Mouse (Mus musculus): ENCODE data around the gene Slc25a17. TPM values are rescaled to one million over a fixed set of nuclear protein-coding genes. Genes with fewer than 3 reads are reported as not detected.

Gene Slc25a17
- polyA plus RNA-seq (2012; rRNA removed) (94.6 and 97.3 TPM in 2 replicates), polyA plus RNA-seq (2014; fragmentation: Nextera tagmentation; extraction: Ambion mirVana) (124 and 126 TPM in 2 replicates)

DNA sequence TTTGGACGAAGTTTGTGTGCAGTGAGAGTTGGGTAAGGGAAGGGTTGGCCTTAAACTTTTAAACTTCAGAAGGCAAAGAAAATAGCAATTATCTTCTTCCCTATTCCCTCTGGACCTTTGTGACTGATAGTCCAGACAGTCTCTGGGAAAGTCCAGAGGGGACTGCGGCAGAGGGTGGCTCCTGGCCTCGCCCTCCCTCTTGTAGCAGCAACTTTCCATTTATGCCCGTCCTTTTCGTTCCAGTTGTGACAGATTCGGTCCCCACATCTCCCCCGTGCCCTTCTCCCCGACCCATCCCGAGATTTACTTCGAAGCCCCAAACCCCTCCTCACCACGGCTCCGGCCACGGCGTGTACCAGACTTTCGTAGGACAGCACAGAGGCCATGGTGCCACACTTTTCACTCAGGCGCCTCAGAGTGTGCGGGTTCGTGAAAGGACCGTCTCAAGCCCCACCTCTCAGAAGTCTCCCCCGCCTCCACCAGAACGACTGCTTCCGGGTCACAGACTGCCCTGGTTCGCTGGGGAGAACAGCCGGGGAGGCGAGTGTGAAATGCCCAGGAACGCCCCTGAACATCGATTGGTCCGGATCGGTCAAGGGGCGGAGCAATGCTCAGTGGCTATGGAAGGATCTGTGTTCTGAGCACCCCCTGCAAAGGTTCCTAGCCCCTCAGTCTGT lies at the start of gene Slc25a17:
Gene Slc25a17, minus strand, starts transcription at position 468 of the 677 bp plus-strand sequence.
- WGBS: 3% methylated on average over 30 of the region's 30 CpGs
- Histone ChIP-seq H3K27ac (replicated peaks; ENCODE audit: low read depth, low read length) (peak within 1 kb of the TSS; percentile 78), H3K4me1 (ENCODE audit: control insufficient read depth, insufficient read depth, low read length) (peaks cover 6% of the 10 kb centered on the region), H3K9me3 (ENCODE audit: control insufficient read depth, low read length) (no peaks in the 10 kb centered on the region), H3K4me2 (replicated peaks; ENCODE audit: low read depth, low read length, severe bottlenecking) (peak within 1 kb of the TSS; percentile 67), H3K9ac (ENCODE audit: low read depth, low read length, severe bottlenecking) (peak within 1 kb of the TSS; percentile 83), H3K36me3 (ENCODE audit: control insufficient read depth, insufficient read depth, low read length) (peaks cover 28% of the 10 kb centered on the region), H3K27me3 (ENCODE audit: control insufficient read depth, insufficient read depth, low read length) (no peaks in the 10 kb centered on the region), H3K4me3 (replicated peaks; ENCODE audit: low read length) (peak within 1 kb of the TSS; percentile 77)
- peak; percentile 57; the same call in 1 of the 2 replicates for TF ChIP-seq POLR2A (IDR thresholded peaks at IDR 0.05; ENCODE audit: borderline replicate concordance, extremely low read depth, insufficient read depth, insufficient read length)
- peak; percentile 98 for DNase-seq (ENCODE audit: low spot score)
- peak; percentile 99 for ATAC-seq (ENCODE audit: low FRiP score, low read depth)

DNA sequence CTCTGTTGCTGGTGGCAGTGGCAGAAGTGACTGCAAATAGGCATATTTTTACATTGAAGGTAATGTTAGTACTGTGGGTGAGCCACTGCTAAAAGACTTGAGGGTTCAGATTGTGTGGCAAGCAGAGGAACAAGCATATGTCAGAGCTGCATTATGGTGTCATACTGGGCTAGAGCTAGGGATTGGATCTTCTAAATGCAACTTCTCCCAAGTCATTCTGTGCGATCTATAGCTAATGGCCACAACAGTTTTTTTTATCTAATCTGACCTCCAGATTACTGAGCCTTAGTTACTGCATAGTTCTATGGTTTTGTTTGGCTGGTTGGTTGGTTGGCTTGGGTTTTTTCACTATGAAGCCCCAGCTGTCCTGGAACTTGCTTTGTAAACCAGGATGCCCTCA lies 47.6 kb upstream of the Slc25a17 start, which contains the start of gene Dnajb7:
Gene Dnajb7, minus strand, starts transcription at position 101 of the 400 bp plus-strand sequence.
- DNase-seq (ENCODE audit: low spot score): no peak
- TF ChIP-seq POLR2A (IDR thresholded peaks at IDR 0.05; ENCODE audit: borderline replicate concordance, extremely low read depth, insufficient read depth, insufficient read length): no peak
- H3K9ac ChIP-seq (ENCODE audit: low read depth, low read length, severe bottlenecking): no peak within 1 kb of the TSS
- no peak for ATAC-seq (ENCODE audit: low FRiP score, low read depth)
- H3K27ac ChIP-seq (replicated peaks; ENCODE audit: low read depth, low read length): no peak within 1 kb of the TSS
- H3K36me3 ChIP-seq (ENCODE audit: control insufficient read depth, insufficient read depth, low read length): no peaks in the 10 kb centered on the region
- no peaks in the 10 kb centered on the region for H3K4me1 ChIP-seq (ENCODE audit: control insufficient read depth, insufficient read depth, low read length)
- H3K4me2 ChIP-seq (replicated peaks; ENCODE audit: low read depth, low read length, severe bottlenecking): no peak within 1 kb of the TSS
- 100% methylated on average over 1 of the region's 1 CpGs for WGBS
- no peaks in the 10 kb centered on the region for H3K9me3 ChIP-seq (ENCODE audit: control insufficient read depth, low read length)
- no peaks in the 10 kb centered on the region for H3K27me3 ChIP-seq (ENCODE audit: control insufficient read depth, insufficient read depth, low read length)
- no peak within 1 kb of the TSS for H3K4me3 ChIP-seq (replicated peaks; ENCODE audit: low read length)

DNA sequence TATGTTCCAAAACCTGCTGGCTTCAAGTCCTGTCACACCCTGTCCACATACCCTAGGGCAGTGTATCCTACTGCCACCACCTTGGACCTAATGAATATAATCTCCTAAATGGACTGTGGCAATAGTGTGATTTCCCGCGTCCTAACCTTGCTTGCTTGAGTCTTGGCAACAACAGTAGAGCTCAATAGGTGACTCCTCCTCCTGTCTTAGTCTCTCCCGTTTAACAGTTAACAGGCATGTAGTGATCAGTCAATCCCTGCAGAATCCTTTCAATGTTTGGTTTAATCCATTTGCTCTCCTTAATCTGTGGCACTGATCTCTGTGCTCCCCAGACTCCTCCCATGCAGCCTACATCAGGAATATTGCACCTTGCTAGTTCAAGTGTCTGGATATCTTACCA lies 44.4 kb upstream of the Slc25a17 start:
- 0 out of 2 replicates have a peak, but pooled peaks cover 4% of the 10 kb centered on the region for H3K36me3 ChIP-seq (ENCODE audit: control insufficient read depth, insufficient read depth, low read length)
- H3K9me3 ChIP-seq (ENCODE audit: control insufficient read depth, low read length): no peaks in the 10 kb centered on the region
- H3K27ac ChIP-seq (replicated peaks; ENCODE audit: low read depth, low read length): no peak overlapping the region
- H3K4me1 ChIP-seq (ENCODE audit: control insufficient read depth, insufficient read depth, low read length): peaks cover 9% of the 10 kb centered on the region; the same call in 1 of the 2 replicates
- H3K9ac ChIP-seq (ENCODE audit: low read depth, low read length, severe bottlenecking): no peak overlapping the region
- DNase-seq (ENCODE audit: low spot score): no peak
- no peak for TF ChIP-seq POLR2A (IDR thresholded peaks at IDR 0.05; ENCODE audit: borderline replicate concordance, extremely low read depth, insufficient read depth, insufficient read length)
- WGBS: 85% methylated on average over 3 of the region's 3 CpGs
- H3K4me3 ChIP-seq (replicated peaks; ENCODE audit: low read length): no peak overlapping the region
- no peak overlapping the region for H3K4me2 ChIP-seq (replicated peaks; ENCODE audit: low read depth, low read length, severe bottlenecking)
- H3K27me3 ChIP-seq (ENCODE audit: control insufficient read depth, insufficient read depth, low read length): no peaks in the 10 kb centered on the region
- ATAC-seq (ENCODE audit: low FRiP score, low read depth): no peak

DNA sequence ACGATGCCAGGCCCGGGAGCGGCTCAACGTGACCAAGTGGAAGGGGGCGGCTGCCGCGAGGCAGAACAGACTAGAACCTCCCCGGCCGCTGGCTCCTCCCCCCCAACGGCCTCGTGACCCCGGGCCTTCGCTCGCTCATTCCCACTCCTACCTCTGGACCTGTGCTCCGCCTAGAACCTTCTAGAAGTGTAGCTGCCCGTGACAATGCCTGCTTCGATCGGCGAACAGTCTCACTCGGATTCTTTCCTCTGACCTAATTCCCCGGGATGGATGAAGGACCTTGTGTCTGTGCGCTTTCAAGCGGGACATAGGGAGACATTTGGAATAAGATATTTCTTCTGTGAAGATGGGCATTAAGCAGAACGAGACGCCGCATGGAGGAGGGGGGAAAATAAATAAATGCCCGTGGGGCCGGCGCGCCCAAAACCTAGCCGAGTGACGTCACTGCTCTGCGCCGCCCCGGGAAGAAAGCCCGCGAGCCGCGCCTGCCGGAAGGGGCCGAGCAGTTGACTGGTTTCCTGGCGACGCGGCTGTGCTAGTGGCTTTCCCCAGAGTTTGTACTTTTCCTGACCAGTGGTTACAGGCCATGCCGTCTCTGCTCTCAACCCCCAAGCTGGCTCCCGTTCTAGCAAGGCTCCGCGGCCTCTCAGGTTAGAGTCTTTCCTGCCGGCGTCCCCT lies 39.2 kb upstream of the Slc25a17 start, which contains the start of the genes St13 and Xpnpep3:
Gene St13, minus strand, starts transcription at position 440 of the 678 bp plus-strand sequence.
Gene Xpnpep3, plus strand, starts transcription at position 501 of the 678 bp plus-strand sequence.
- peak within 1 kb of the TSS; percentile 92 for H3K9ac ChIP-seq (ENCODE audit: low read depth, low read length, severe bottlenecking)
- no peaks in the 10 kb centered on the region for H3K27me3 ChIP-seq (ENCODE audit: control insufficient read depth, insufficient read depth, low read length)
- 0% methylated on average over 47 of the region's 50 CpGs for WGBS
- H3K27ac ChIP-seq (replicated peaks; ENCODE audit: low read depth, low read length): peak within 1 kb of the TSS; percentile 96
- TF ChIP-seq POLR2A (IDR thresholded peaks at IDR 0.05; ENCODE audit: borderline replicate concordance, extremely low read depth, insufficient read depth, insufficient read length): 0 out of 2 replicates have a peak, but pooled peaks have one; percentile 39
- H3K4me3 ChIP-seq (replicated peaks; ENCODE audit: low read length): peak within 1 kb of the TSS; percentile 94
- H3K4me2 ChIP-seq (replicated peaks; ENCODE audit: low read depth, low read length, severe bottlenecking): peak within 1 kb of the TSS; percentile 62
- H3K4me1 ChIP-seq (ENCODE audit: control insufficient read depth, insufficient read depth, low read length): peaks cover 11% of the 10 kb centered on the region; the same call in 1 of the 2 replicates
- peak; percentile 96 for DNase-seq (ENCODE audit: low spot score)
- ATAC-seq (ENCODE audit: low FRiP score, low read depth): peak; percentile 100
- 0 out of 2 replicates have a peak, but pooled peaks cover 4% of the 10 kb centered on the region for H3K36me3 ChIP-seq (ENCODE audit: control insufficient read depth, insufficient read depth, low read length)
- no peaks in the 10 kb centered on the region for H3K9me3 ChIP-seq (ENCODE audit: control insufficient read depth, low read length)

GRCm38 (mm10) chr15:81399297-81399637 lies 38.7 kb upstream of the Slc25a17 start:
- peaks cover 11% of the 10 kb centered on the region; the same call in 1 of the 2 replicates for H3K4me1 ChIP-seq (ENCODE audit: control insufficient read depth, insufficient read depth, low read length)
- H3K27me3 ChIP-seq (ENCODE audit: control insufficient read depth, insufficient read depth, low read length): no peaks in the 10 kb centered on the region
- H3K4me2 ChIP-seq (replicated peaks; ENCODE audit: low read depth, low read length, severe bottlenecking): peak overlapping the region; percentile 62
- no peak for TF ChIP-seq POLR2A (IDR thresholded peaks at IDR 0.05; ENCODE audit: borderline replicate concordance, extremely low read depth, insufficient read depth, insufficient read length)
- no peak for DNase-seq (ENCODE audit: low spot score)
- H3K27ac ChIP-seq (replicated peaks; ENCODE audit: low read depth, low read length): peak overlapping the region; percentile 96
- peak overlapping the region; percentile 94 for H3K4me3 ChIP-seq (replicated peaks; ENCODE audit: low read length)
- ATAC-seq (ENCODE audit: low FRiP score, low read depth): no peak
- under 1% methylated on average over 20 of the region's 21 CpGs for WGBS
- 0 out of 2 replicates have a peak, but pooled peaks cover 4% of the 10 kb centered on the region for H3K36me3 ChIP-seq (ENCODE audit: control insufficient read depth, insufficient read depth, low read length)
- peak overlapping the region; percentile 92 for H3K9ac ChIP-seq (ENCODE audit: low read depth, low read length, severe bottlenecking)
- H3K9me3 ChIP-seq (ENCODE audit: control insufficient read depth, low read length): no peaks in the 10 kb centered on the region
